ENCODE assay signal across 29 mouse cellular contexts in the genomic region with DNA sequence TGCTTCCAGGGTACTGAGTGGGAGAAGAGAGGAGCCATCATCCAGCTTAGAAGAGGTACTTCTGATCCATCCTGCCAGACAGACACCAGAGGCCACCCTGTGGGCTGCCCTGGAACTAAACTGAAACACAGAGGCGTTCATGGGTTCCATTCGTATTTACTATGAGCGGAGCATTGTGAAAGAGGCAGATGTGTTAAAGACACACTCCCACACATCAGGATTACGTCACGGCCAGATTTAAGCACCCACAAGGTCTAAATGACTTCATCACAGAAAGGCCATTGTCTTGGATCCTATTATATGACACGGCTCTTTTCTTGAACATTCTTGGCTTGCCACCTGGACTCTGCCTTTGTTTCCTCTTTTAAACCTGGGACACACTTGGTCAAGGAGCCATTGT.
A peak's percentile ranks its signal among the peaks of the same experiment; 100 is the strongest.
DNase-seq lines count a peak whose midpoint lies in the region; ATAC-seq and TF ChIP-seq lines count a peak whose summit lies in the region.
"Had no signal": no experiment of that assay in that cellular context is flagged by ENCODE, and none has a peak within 500 bp of the region (broad histone marks: within the 10 kb centered on the region; RNA-seq: fewer than 3 reads in every experiment).

No protein-coding gene starts in this region.

- no peak overlapping the region for H3K4me3 ChIP-seq in heart, adult 2 months
- no peak overlapping the region for H3K4me3 ChIP-seq in kidney, postnatal 0 days (replicated peaks; ENCODE audit: low read depth, low read length)
- H3K4me3 ChIP-seq in kidney, adult 2 months (ENCODE audit: insufficient read depth, low read depth, low read length): no peak overlapping the region
- H3K4me3 ChIP-seq: embryonic facial prominence, embryonic 13.5 days; erythroblast, embryonic 14.5 days; forebrain, embryonic 13.5 days; hindbrain, embryonic 13.5 days; limb, embryonic 12.5 days; liver, embryonic 12.5 days; lung, embryonic 15.5 days; midbrain, embryonic 15.5 days had no signal

- H3K79me2 ChIP-seq in heart, adult 2 months (replicated peaks; ENCODE audit: control insufficient read depth, insufficient read depth, low read length): no peaks in the 10 kb centered on the region

- intact Hi-C loops in heart, adult 2 months (cut with DNase I): no loop called here
- intact Hi-C loops in heart, postnatal 36 days (cut with DNase I): no loop called here
- intact Hi-C loops in left cerebral cortex, postnatal 14 days (cut with DNase I): no loop called here

- 45% methylated on average over 6 of the region's 6 CpGs for WGBS in heart, adult 2 months
- WGBS in kidney, postnatal 0 days: 72% methylated on average over 6 of the region's 6 CpGs
- WGBS in kidney, adult 2 months: 87% methylated on average over 6 of the region's 6 CpGs

- H3K36me3 ChIP-seq in heart, adult 2 months (ENCODE audit: control insufficient read depth, insufficient read depth, low read length): 0 out of 2 replicates have a peak, but pooled peaks cover 3% of the 10 kb centered on the region
- no peaks in the 10 kb centered on the region for H3K36me3 ChIP-seq in kidney, postnatal 0 days (ENCODE audit: insufficient read depth, low read length)
- no peaks in the 10 kb centered on the region for H3K36me3 ChIP-seq in kidney, adult 2 months (ENCODE audit: control insufficient read depth, insufficient read depth, low read length)
- H3K36me3 ChIP-seq: embryonic facial prominence, embryonic 13.5 days; G1E; hindbrain, embryonic 13.5 days; limb, embryonic 12.5 days; liver, embryonic 12.5 days; lung, embryonic 15.5 days; midbrain, embryonic 15.5 days had no signal

- H3K9ac ChIP-seq in heart, adult 2 months (ENCODE audit: low read depth, low read length): no peak overlapping the region
- H3K9ac ChIP-seq in kidney, postnatal 0 days (ENCODE audit: low read depth, low read length): no peak overlapping the region
- H3K9ac ChIP-seq: embryonic facial prominence, embryonic 13.5 days; forebrain, embryonic 13.5 days; hindbrain, embryonic 13.5 days; limb, embryonic 12.5 days; liver, embryonic 12.5 days; lung, embryonic 15.5 days; midbrain, embryonic 15.5 days had no signal

- H3K4me1 ChIP-seq in heart, adult 2 months (ENCODE audit: control insufficient read depth, insufficient read depth, low read length): peaks cover 9% of the 10 kb centered on the region
- H3K4me1 ChIP-seq in kidney, postnatal 0 days (replicated peaks; ENCODE audit: insufficient read depth, low read length): no peaks in the 10 kb centered on the region
- H3K4me1 ChIP-seq in kidney, adult 2 months (ENCODE audit: control insufficient read depth, insufficient read depth, low read length): no peaks in the 10 kb centered on the region
- H3K4me1 ChIP-seq: liver, embryonic 12.5 days; midbrain, embryonic 15.5 days had no signal

- H3K27ac ChIP-seq in heart, adult 2 months: peak overlapping the region; percentile 43; the same call in 1 of the 2 replicates
- no peak overlapping the region for H3K27ac ChIP-seq in kidney, postnatal 0 days
- no peak overlapping the region for H3K27ac ChIP-seq in kidney, adult 2 months (ENCODE audit: insufficient read depth, low read depth, low read length)
- H3K27ac ChIP-seq: embryonic facial prominence, embryonic 13.5 days; forebrain, embryonic 13.5 days; hindbrain, embryonic 13.5 days; limb, embryonic 12.5 days; liver, embryonic 12.5 days; lung, embryonic 15.5 days; macrophage; midbrain, embryonic 15.5 days had no signal

- H3K9me3 ChIP-seq in kidney, postnatal 0 days (replicated peaks; ENCODE audit: low read length): no peaks in the 10 kb centered on the region
- H3K9me3 ChIP-seq: embryonic facial prominence, embryonic 13.5 days; forebrain, embryonic 13.5 days; G1E; hindbrain, embryonic 13.5 days; limb, embryonic 12.5 days; liver, embryonic 12.5 days; lung, embryonic 15.5 days; midbrain, embryonic 15.5 days had no signal

- TF ChIP-seq CTCF in heart, adult 2 months (IDR thresholded peaks at IDR 0.05): peak; percentile 43
- TF ChIP-seq CTCF in kidney, postnatal 0 days (IDR thresholded peaks at IDR 0.05; ENCODE audit: low read depth): peak; percentile 34; the same call in 1 of the 2 replicates
- TF ChIP-seq CTCF in kidney, adult 2 months (conservative IDR thresholded peaks at IDR 0.05; ENCODE audit: insufficient read depth, insufficient read length, low read depth, low read length): no peak

- TF ChIP-seq POLR2A in heart, adult 2 months (IDR thresholded peaks at IDR 0.05; ENCODE audit: insufficient read depth, low read depth, low read length): no peak
- no peak for TF ChIP-seq POLR2A in kidney, adult 2 months (IDR thresholded peaks at IDR 0.05; ENCODE audit: low read depth, low read length)

- TF ChIP-seq EP300 in heart, adult 2 months (IDR thresholded peaks at IDR 0.05; ENCODE audit: insufficient read depth, low read depth, low read length): no peak

- H3K27me3 ChIP-seq in heart, adult 2 months (ENCODE audit: control insufficient read depth, insufficient read depth, low read length): no peaks in the 10 kb centered on the region
- no peaks in the 10 kb centered on the region for H3K27me3 ChIP-seq in kidney, postnatal 0 days (ENCODE audit: insufficient read depth, low read length)
- H3K27me3 ChIP-seq in kidney, adult 2 months (replicated peaks; ENCODE audit: control insufficient read depth, insufficient read depth, low read length): no peaks in the 10 kb centered on the region
- H3K27me3 ChIP-seq: embryonic facial prominence, embryonic 13.5 days; forebrain, embryonic 13.5 days; hindbrain, embryonic 13.5 days; limb, embryonic 12.5 days; liver, embryonic 12.5 days; lung, embryonic 15.5 days; midbrain, embryonic 15.5 days had no signal

- H3K4me2 ChIP-seq in kidney, postnatal 0 days (ENCODE audit: low read length): no peak overlapping the region
- H3K4me2 ChIP-seq: embryonic facial prominence, embryonic 13.5 days; forebrain, embryonic 13.5 days; hindbrain, embryonic 13.5 days; limb, embryonic 12.5 days; liver, embryonic 12.5 days; lung, embryonic 15.5 days; midbrain, embryonic 15.5 days had no signal

- DNase-seq in heart, adult 2 months: no peak
- DNase-seq in heart, postnatal 36 days: no peak
- no peak for DNase-seq in kidney, postnatal 0 days (ENCODE audit: low spot score)
- DNase-seq in kidney, adult 2 months: no peak
- DNase-seq in ES-CJ7 (ENCODE audit: low read depth, low spot score): peak; percentile 15
- peak; percentile 37 for DNase-seq in gonadal fat pad, adult 2 months (ENCODE audit: low read depth)
- DNase-seq in left cerebral cortex, postnatal 14 days (ENCODE audit: low spot score in 2 of 2): no peak
- DNase-seq: adrenal gland, postnatal 10 days; cerebellum, adult 2 months; cerebellum, postnatal 25 days; embryo, embryonic 11 days; heart, adult 18-20 months; heart, postnatal 14 days; kidney, adult 8-10 months; kidney, postnatal 14 days; right cerebral cortex, adult 18-20 months; right cerebral cortex, postnatal 4 days; thymus, adult 2 months; thymus, postnatal 4 days had no signal

- ATAC-seq in kidney, postnatal 0 days (replicated peaks; ENCODE audit: low FRiP score, low read depth): no peak
- ATAC-seq: forebrain, embryonic 13.5 days; liver, embryonic 12.5 days; midbrain, embryonic 15.5 days had no signal

Comparison
In these comparisons a context has a peak if more than half of its experiments do, and no peak if none do; other contexts are left out.
1. DNase-seq: peak in ES-CJ7 (single experiment) and gonadal fat pad, adult 2 months (single experiment); none in heart, adult 2 months (0 of 2), heart, postnatal 36 days (0 of 2), kidney, postnatal 0 days (single experiment), kidney, adult 2 months (single experiment) and left cerebral cortex, postnatal 14 days (0 of 2).